Mouse (Mus musculus) E14TG2a.4 (cell line): Measurements from ENCODE around the gene Gipc3.

ENCODE experiments used
- CTCF ChIP-seq: conservative IDR thresholded peaks from 2 replicates; pipeline ENCODE4 v1.5.1; 2014; ENCODE audit warnings: low read length
- NANOG ChIP-seq: IDR thresholded peaks from 2 replicates; pipeline ENCODE4 v1.6.1; 2014; ENCODE audit warnings: borderline replicate concordance, low read length, mixed read lengths
- POU5F1 ChIP-seq: IDR thresholded peaks from 2 replicates; pipeline ENCODE4 v1.6.1; 2014; ENCODE audit warnings: low read length, borderline replicate concordance

GRCm38 (mm10) chr10:81389801-81390677, 47.0 kb upstream of the Gipc3 start:
- TF ChIP-seq CTCF (peak; percentile 98), POU5F1 (no peak), NANOG (no peak)
